In genomic region chr2:33249922-33250633, GRCm38 (mm10) we compare ENCODE assay signal across 23 mouse cellular contexts. TPM values are rescaled to one million over a fixed set of nuclear protein-coding genes. Genes with fewer than 3 reads are reported as not detected.
DNase-seq lines count a peak whose midpoint lies in the region; ATAC-seq and TF ChIP-seq lines count a peak whose summit lies in the region.
"Had no signal": no experiment of that assay in that cellular context is flagged by ENCODE, and none has a peak within 500 bp of the region (broad histone marks: within the 10 kb centered on the region; RNA-seq: fewer than 3 reads in every experiment).

No protein-coding gene starts in this region.

- peaks cover 26% of the 10 kb centered on the region for H3K4me1 ChIP-seq in hindbrain, embryonic 10.5 days (replicated peaks)
- no peaks in the 10 kb centered on the region for H3K4me1 ChIP-seq in hindbrain, postnatal 0 days (ENCODE audit: insufficient read depth, low read length)
- peaks cover 50% of the 10 kb centered on the region for H3K4me1 ChIP-seq in embryonic facial prominence, embryonic 10.5 days
- H3K4me1 ChIP-seq in limb, embryonic 10.5 days, result peaks cover 40% of the 10 kb centered on the region
- peaks cover 3% of the 10 kb centered on the region; the same call in 1 of the 2 replicates for H3K4me1 ChIP-seq in hindbrain, embryonic 16.5 days (ENCODE audit: control insufficient read depth, insufficient read depth, low read depth, low read length)

- ATAC-seq in hindbrain, postnatal 0 days, result no peak
- no peak for ATAC-seq in hindbrain, embryonic 16.5 days
- ATAC-seq: activated CD4-positive, CD25-positive, alpha-beta regulatory T cell, adult 4 months; CD4-positive, CD25-positive, alpha-beta regulatory T cell, adult 4 months; forebrain, postnatal 0 days; midbrain, embryonic 13.5 days had no signal

- H3K4me2 ChIP-seq in hindbrain, postnatal 0 days (ENCODE audit: low read depth, low read length), result no peak overlapping the region
- no peak overlapping the region for H3K4me2 ChIP-seq in hindbrain, embryonic 16.5 days (ENCODE audit: low read length)
- H3K4me2 ChIP-seq: hindbrain, embryonic 13.5 days; midbrain, embryonic 13.5 days; neural tube, embryonic 12.5 days had no signal

- no peaks in the 10 kb centered on the region for H3K9me3 ChIP-seq in hindbrain, embryonic 10.5 days
- H3K9me3 ChIP-seq in hindbrain, postnatal 0 days (ENCODE audit: low read length), result no peaks in the 10 kb centered on the region
- no peaks in the 10 kb centered on the region for H3K9me3 ChIP-seq in embryonic facial prominence, embryonic 10.5 days
- H3K9me3 ChIP-seq in limb, embryonic 10.5 days (replicated peaks), result no peaks in the 10 kb centered on the region
- H3K9me3 ChIP-seq in hindbrain, embryonic 16.5 days (ENCODE audit: control insufficient read depth, low read length), result no peaks in the 10 kb centered on the region
- H3K9me3 ChIP-seq: forebrain, embryonic 10.5 days; hindbrain, embryonic 13.5 days; midbrain, embryonic 13.5 days; neural tube, embryonic 12.5 days had no signal

- TF ChIP-seq CTCF in hindbrain, postnatal 0 days (IDR thresholded peaks at IDR 0.05; ENCODE audit: low read depth), result no peak

- no peak overlapping the region for H3K9ac ChIP-seq in hindbrain, postnatal 0 days (replicated peaks; ENCODE audit: low read length)
- H3K9ac ChIP-seq in hindbrain, embryonic 16.5 days (ENCODE audit: low read depth, low read length), result no peak overlapping the region
- H3K9ac ChIP-seq: forebrain, postnatal 0 days; hindbrain, embryonic 13.5 days; liver, embryonic 14.5 days; midbrain, embryonic 13.5 days; neural tube, embryonic 12.5 days had no signal

- DNase-seq in heart, adult 11 months, result peak; percentile 90
- DNase-seq in heart, adult 9 months (ENCODE audit: low spot score in 2 of 2), result no peak
- no peak for DNase-seq in hindbrain, embryonic 10.5 days (ENCODE audit: low spot score)
- DNase-seq in hindbrain, postnatal 0 days (ENCODE audit: low spot score), result no peak
- no peak for DNase-seq in embryonic facial prominence, embryonic 10.5 days (ENCODE audit: low spot score)
- DNase-seq in limb, embryonic 10.5 days (ENCODE audit: low spot score), result no peak
- DNase-seq in adrenal gland, adult 2 months, result no peak
- DNase-seq: adrenal gland, postnatal 25 days; cerebellum, adult 11 months; cerebellum, postnatal 14 days; forebrain, postnatal 0 days; kidney, adult 8-10 months; kidney, postnatal 25 days; spleen, adult 18-20 months had no signal

- peaks cover 24% of the 10 kb centered on the region for H3K36me3 ChIP-seq in hindbrain, embryonic 10.5 days
- H3K36me3 ChIP-seq in hindbrain, postnatal 0 days (ENCODE audit: insufficient read depth, low read length), result 0 out of 2 replicates have a peak, but pooled peaks cover 11% of the 10 kb centered on the region
- H3K36me3 ChIP-seq in embryonic facial prominence, embryonic 10.5 days (replicated peaks), result peaks cover 26% of the 10 kb centered on the region
- peaks cover 32% of the 10 kb centered on the region for H3K36me3 ChIP-seq in limb, embryonic 10.5 days
- H3K36me3 ChIP-seq in hindbrain, embryonic 16.5 days (ENCODE audit: control insufficient read depth, insufficient read depth, low read length), result no peaks in the 10 kb centered on the region

- no peaks in the 10 kb centered on the region for H3K27me3 ChIP-seq in hindbrain, embryonic 10.5 days (ENCODE audit: insufficient read depth, poor library complexity, severe bottlenecking)
- H3K27me3 ChIP-seq in hindbrain, postnatal 0 days (ENCODE audit: insufficient read depth, low read length), result no peaks in the 10 kb centered on the region
- H3K27me3 ChIP-seq in embryonic facial prominence, embryonic 10.5 days (replicated peaks; ENCODE audit: low read depth, poor library complexity, severe bottlenecking), result no peaks in the 10 kb centered on the region
- no peaks in the 10 kb centered on the region for H3K27me3 ChIP-seq in limb, embryonic 10.5 days (ENCODE audit: low read depth, poor library complexity, severe bottlenecking)
- H3K27me3 ChIP-seq in hindbrain, embryonic 16.5 days (replicated peaks; ENCODE audit: control insufficient read depth, insufficient read depth, low read length), result no peaks in the 10 kb centered on the region
- H3K27me3 ChIP-seq: hindbrain, embryonic 13.5 days; midbrain, embryonic 13.5 days; neural tube, embryonic 12.5 days had no signal

- 69% methylated on average over 3 of the region's 3 CpGs for WGBS in hindbrain, embryonic 10.5 days
- 75% methylated on average over 3 of the region's 3 CpGs for WGBS in hindbrain, postnatal 0 days
- WGBS in embryonic facial prominence, embryonic 10.5 days, result 53% methylated on average over 3 of the region's 3 CpGs
- WGBS in limb, embryonic 10.5 days, result 47% methylated on average over 3 of the region's 3 CpGs
- 75% methylated on average over 3 of the region's 3 CpGs for WGBS in hindbrain, embryonic 16.5 days

- H3K4me3 ChIP-seq in hindbrain, embryonic 10.5 days, result no peak overlapping the region
- H3K4me3 ChIP-seq in hindbrain, postnatal 0 days (ENCODE audit: low read length), result no peak overlapping the region
- H3K4me3 ChIP-seq in embryonic facial prominence, embryonic 10.5 days, result no peak overlapping the region
- H3K4me3 ChIP-seq in limb, embryonic 10.5 days, result no peak overlapping the region
- no peak overlapping the region for H3K4me3 ChIP-seq in hindbrain, embryonic 16.5 days (ENCODE audit: low read length)
- H3K4me3 ChIP-seq: forebrain, embryonic 10.5 days; hindbrain, embryonic 13.5 days; left cerebral cortex, adult 2 months; midbrain, embryonic 13.5 days; neural tube, embryonic 12.5 days had no signal

- peak overlapping the region; percentile 29 for H3K27ac ChIP-seq in hindbrain, embryonic 10.5 days
- no peak overlapping the region for H3K27ac ChIP-seq in hindbrain, postnatal 0 days
- H3K27ac ChIP-seq in embryonic facial prominence, embryonic 10.5 days (replicated peaks), result peak overlapping the region; percentile 66; the same call in 1 of the 2 replicates
- H3K27ac ChIP-seq in limb, embryonic 10.5 days, result peak overlapping the region; percentile 48
- H3K27ac ChIP-seq in hindbrain, embryonic 16.5 days (ENCODE audit: low read depth, low read length), result no peak overlapping the region
- H3K27ac ChIP-seq: forebrain, embryonic 10.5 days; hindbrain, embryonic 13.5 days; left cerebral cortex, adult 2 months; liver, embryonic 14.5 days; midbrain, embryonic 13.5 days; neural tube, embryonic 12.5 days had no signal

RNA-seq across cellular contexts. Expression of gene Angptl2, which starts 34.2 kb away (rescaled TPM):
- polyA plus RNA-seq in hindbrain, embryonic 10.5 days (2016; fragmentation: Nextera tagmentation; extraction: Ambion mirVana), result 26.0 and 26.7 TPM in 2 replicates
- total RNA-seq in hindbrain, postnatal 0 days (2014; rRNA removed), result 16.3 and 22.0 TPM in 2 replicates
- 9.3 and 11.5 TPM in 2 replicates for polyA plus RNA-seq in hindbrain, postnatal 0 days (2015; fragmentation: Nextera tagmentation; extraction: Ambion mirVana)
- polyA plus RNA-seq in embryonic facial prominence, embryonic 10.5 days (2016; fragmentation: Nextera tagmentation; extraction: Ambion mirVana), result 30.1 and 33.8 TPM in 2 replicates
- polyA plus RNA-seq in limb, embryonic 10.5 days (2016; fragmentation: Nextera tagmentation; extraction: Ambion mirVana), result 40.1 and 51.8 TPM in 2 replicates
- 10 to 100 TPM; 24.0 to 48.3 TPM for total RNA-seq in adrenal gland, adult 2 months (2021)
- polyA plus RNA-seq in adrenal gland, adult 2 months (2012; rRNA removed), result 32.5 and 35.7 TPM in 2 replicates
- 13.4 and 20.5 TPM in 2 replicates for polyA plus RNA-seq in hindbrain, embryonic 16.5 days (2015; fragmentation: Nextera tagmentation; extraction: Ambion mirVana)

Comparison
In these comparisons a context has a peak if more than half of its experiments do, and no peak if none do; other contexts are left out.
1. H3K27ac ChIP-seq: peak in hindbrain, embryonic 10.5 days (single experiment), embryonic facial prominence, embryonic 10.5 days (single experiment) and limb, embryonic 10.5 days (single experiment); none in hindbrain, postnatal 0 days (single experiment) and hindbrain, embryonic 16.5 days (single experiment).